Mouse (Mus musculus) MEL (cell line): Measurements from ENCODE around the gene Plekha8. TPM values are rescaled to one million over a fixed set of nuclear protein-coding genes. Genes with fewer than 3 reads are reported as not detected.

Source experiments
- DNase-seq: peaks from one replicate; pipeline ENCODE4 v3.0.0; 2011; ENCODE audit warnings: low read depth, low spot score
- H3K27ac ChIP-seq: 2 replicates; pipeline ENCODE4 v1.5.1; 2012; ENCODE audit warnings: low read depth, mild to moderate bottlenecking, control low read depth, low read length, moderate library complexity; ENCODE audit not compliant: control insufficient read depth
- H3K27me3 ChIP-seq, 2 experiments: fragments of 150-350 bp in 1 of 2; sonication (generic) in 1 of 2; 2 replicates each; pipeline ENCODE4 v1.6.1; 2012; ENCODE audit warnings: low read length in 2 of 2, mild to moderate bottlenecking in 2 of 2, improper control_type of control experiment in 1 of 2, moderate library complexity in 1 of 2; ENCODE audit not compliant: insufficient read depth in 2 of 2, control insufficient read depth in 1 of 2
- H3K36me3 ChIP-seq, 2 experiments: 2 replicates each; pipeline ENCODE4 v1.6.1; 2012 to 2014; ENCODE audit warnings: low read length in 2 of 2, improper control_type of control experiment in 1 of 2, inconsistent platforms in 1 of 2, mild to moderate bottlenecking in 1 of 2; ENCODE audit not compliant: insufficient read depth in 2 of 2, control insufficient read depth in 1 of 2
- H3K4me1 ChIP-seq, 2 experiments: fragments of 150-350 bp in 1 of 2; sonication (generic) in 1 of 2; 2 replicates each; pipeline ENCODE4 v1.6.1; 2012; ENCODE audit warnings: low read length in 2 of 2, improper control_type of control experiment in 1 of 2, mild to moderate bottlenecking in 1 of 2; ENCODE audit not compliant: insufficient read depth in 2 of 2, control insufficient read depth in 1 of 2
- H3K4me3 ChIP-seq, 2 experiments: fragments of 150-350 bp in 1 of 2; sonication (generic) in 1 of 2; 2 replicates each; pipeline ENCODE4 v1.5.1; 2012; ENCODE audit warnings: low read depth in 2 of 2, low read length in 2 of 2, mild to moderate bottlenecking in 2 of 2, moderate library complexity in 2 of 2, control low read depth in 1 of 2, improper control_type of control experiment in 1 of 2; ENCODE audit not compliant: control insufficient read depth in 1 of 2, insufficient read depth in 1 of 2
- H3K79me2 ChIP-seq: 2 replicates; pipeline ENCODE4 v1.6.1; 2012; ENCODE audit warnings: mild to moderate bottlenecking, low read length, moderate library complexity; ENCODE audit not compliant: control insufficient read depth, poor library complexity, insufficient read depth
- H3K9ac ChIP-seq: 2 replicates; pipeline ENCODE4 v1.6.1; 2012; ENCODE audit warnings: low read depth, mild to moderate bottlenecking, control low read depth, low read length, moderate library complexity; ENCODE audit not compliant: control insufficient read depth, poor library complexity, severe bottlenecking
- H3K9me3 ChIP-seq: fragments of 150-350 bp; sonication (generic); replicated peaks from 2 replicates; pipeline ENCODE4 v1.6.1; 2012; ENCODE audit warnings: mild to moderate bottlenecking, low read length, improper control_type of control experiment, moderate library complexity; ENCODE audit not compliant: insufficient read depth
- BHLHE40 ChIP-seq: IDR thresholded peaks from 2 replicates; pipeline ENCODE4 v1.6.1; 2012; ENCODE audit warnings: low read depth, mild to moderate bottlenecking, inconsistent platforms, low read length, improper control_type of control experiment, borderline replicate concordance
- CHD1 ChIP-seq: IDR thresholded peaks from 2 replicates; pipeline ENCODE4 v1.6.1; 2012; ENCODE audit warnings: low read depth, mild to moderate bottlenecking, inconsistent platforms, low read length, improper control_type of control experiment
- CHD2 ChIP-seq: IDR thresholded peaks from 2 replicates; pipeline ENCODE4 v1.6.1; 2011; ENCODE audit warnings: low read length, improper control_type of control experiment
- CTCF ChIP-seq, 3 experiments: IDR thresholded peaks in 2 of 3; conservative IDR thresholded peaks in 1 of 3; 2 replicates each; pipeline ENCODE4 v1.5.1; 2011 to 2012; ENCODE audit warnings: low read length in 3 of 3, low read depth in 2 of 3, mild to moderate bottlenecking in 2 of 3, improper control_type of control experiment in 1 of 3, inconsistent platforms in 1 of 3, mixed read lengths in 1 of 3, moderate library complexity in 1 of 3; ENCODE audit not compliant: control insufficient read depth in 1 of 3, insufficient read depth in 1 of 3, poor library complexity in 1 of 3, severe bottlenecking in 1 of 3
- E2F4 ChIP-seq: IDR thresholded peaks from 2 replicates; pipeline ENCODE4 v1.6.1; 2011; ENCODE audit warnings: low read depth, low read length, improper control_type of control experiment, borderline replicate concordance
- GABPA ChIP-seq: IDR thresholded peaks from 2 replicates; pipeline ENCODE4 v1.6.1; 2012; ENCODE audit warnings: low read depth, mild to moderate bottlenecking, inconsistent platforms, low read length, improper control_type of control experiment, moderate library complexity
- GATA1 ChIP-seq: IDR thresholded peaks from 2 replicates; pipeline ENCODE4 v1.6.1; 2011; ENCODE audit warnings: low read depth, low read length, improper control_type of control experiment
- HCFC1 ChIP-seq: IDR thresholded peaks from 2 replicates; pipeline ENCODE4 v1.6.1; 2012; ENCODE audit warnings: low read depth, mild to moderate bottlenecking, inconsistent platforms, low read length, improper control_type of control experiment, moderate library complexity
- JUND ChIP-seq: IDR thresholded peaks from 2 replicates; pipeline ENCODE4 v1.6.1; 2011; ENCODE audit warnings: low read depth, mild to moderate bottlenecking, improper control_type of control experiment, low read length
- KAT2A ChIP-seq: conservative IDR thresholded peaks from 2 replicates; pipeline ENCODE4 v1.6.1; 2012; ENCODE audit warnings: low read depth, low read length, improper control_type of control experiment, inconsistent platforms
- MAFK ChIP-seq: IDR thresholded peaks from 2 replicates; pipeline ENCODE4 v1.6.1; 2011; ENCODE audit warnings: low read depth, mild to moderate bottlenecking, low read length, improper control_type of control experiment, borderline replicate concordance
- MAX ChIP-seq: IDR thresholded peaks from 2 replicates; pipeline ENCODE4 v1.6.1; 2011; ENCODE audit warnings: low read length, improper control_type of control experiment
- MAZ ChIP-seq: IDR thresholded peaks from 2 replicates; pipeline ENCODE4 v1.6.1; 2012; ENCODE audit warnings: low read depth, mild to moderate bottlenecking, inconsistent platforms, low read length, improper control_type of control experiment
- MEF2A ChIP-seq: IDR thresholded peaks from 2 replicates; pipeline ENCODE4 v1.6.1; 2014; ENCODE audit warnings: low read depth, mild to moderate bottlenecking, inconsistent platforms, low read length, improper control_type of control experiment; ENCODE audit not compliant: poor library complexity, insufficient replicate concordance, severe bottlenecking; ENCODE audit errors: extremely low read depth
- MXI1 ChIP-seq: IDR thresholded peaks from 2 replicates; pipeline ENCODE4 v1.6.1; 2011; ENCODE audit warnings: mild to moderate bottlenecking, low read depth, low read length, improper control_type of control experiment
- MYB ChIP-seq: IDR thresholded peaks from 2 replicates; pipeline ENCODE4 v1.6.1; 2011; ENCODE audit warnings: mild to moderate bottlenecking, low read depth, low read length, improper control_type of control experiment
- MYC ChIP-seq: IDR thresholded peaks from 2 replicates; pipeline ENCODE4 v1.6.1; 2011; ENCODE audit warnings: low read depth, mild to moderate bottlenecking, low read length, improper control_type of control experiment, moderate library complexity
- NELFE ChIP-seq: IDR thresholded peaks from 2 replicates; pipeline ENCODE4 v1.6.1; 2011; ENCODE audit warnings: low read depth, low read length, improper control_type of control experiment
- POLR2AphosphoS5 ChIP-seq: IDR thresholded peaks from 2 replicates; pipeline ENCODE4 v1.6.1; 2012; ENCODE audit warnings: low read depth, borderline replicate concordance, mild to moderate bottlenecking, inconsistent platforms, low read length, moderate library complexity, mixed read lengths
- RAD21 ChIP-seq: IDR thresholded peaks from 2 replicates; pipeline ENCODE4 v1.6.1; 2011; ENCODE audit warnings: mild to moderate bottlenecking, low read depth, low read length, improper control_type of control experiment
- SIN3A ChIP-seq: IDR thresholded peaks from 2 replicates; pipeline ENCODE4 v1.6.1; 2012; ENCODE audit warnings: low read length, improper control_type of control experiment, inconsistent platforms
- SMC3 ChIP-seq: IDR thresholded peaks from 2 replicates; pipeline ENCODE4 v1.6.1; 2011; ENCODE audit warnings: low read depth, low read length, improper control_type of control experiment
- TAL1 ChIP-seq: IDR thresholded peaks from 2 replicates; pipeline ENCODE4 v1.6.1; 2012; ENCODE audit warnings: mild to moderate bottlenecking, inconsistent platforms, low read length, moderate library complexity, mixed read lengths
- UBTF ChIP-seq: IDR thresholded peaks from 2 replicates; pipeline ENCODE4 v1.6.1; 2012; ENCODE audit warnings: low read depth, mild to moderate bottlenecking, inconsistent platforms, low read length, improper control_type of control experiment, moderate library complexity, borderline replicate concordance; ENCODE audit not compliant: insufficient read depth
- USF1 ChIP-seq: IDR thresholded peaks from 2 replicates; pipeline ENCODE4 v1.6.1; 2014; ENCODE audit warnings: low read depth, mild to moderate bottlenecking, inconsistent platforms, low read length, improper control_type of control experiment, moderate library complexity
- ZC3H11A ChIP-seq: IDR thresholded peaks from 2 replicates; pipeline ENCODE4 v1.6.1; 2012; ENCODE audit warnings: low read depth, mild to moderate bottlenecking, inconsistent platforms, low read length, improper control_type of control experiment
- ZNF384 ChIP-seq: IDR thresholded peaks from 2 replicates; pipeline ENCODE4 v1.6.1; 2012; ENCODE audit warnings: low read depth, mild to moderate bottlenecking, inconsistent platforms, low read length, improper control_type of control experiment
- polyA plus RNA-seq, 2 experiments: library from polyadenylated mRNA; stranded (reverse) in 1 of 2; unstranded in 1 of 2; fragments of >175 nt in 1 of 2; fragments of >200 nt in 1 of 2; gene quantifications; 2 replicates each; pipeline versions ENCODE4 v1.2.1 to v1.2.4; 2012; ENCODE audit warnings: low replicate concordance in 2 of 2, low read depth in 1 of 2; ENCODE audit not compliant: insufficient read length in 2 of 2, insufficient read depth in 1 of 2, missing spikeins in 1 of 2
- total RNA-seq: library from RNA; depleted of rRNA; stranded (reverse); fragments of 300-350 nt; gene quantifications from 2 replicates; pipeline ENCODE4 v1.2.3, GENCODE M21; 2012

The Plekha8 gene
- total and polyA plus RNA-seq, 3 experiments, result 11.6 to 16.8 TPM; not detected in 1

- Histone ChIP-seq H3K79me2 (no peaks in the 10 kb centered on the region), H3K36me3 (no peaks in the 10 kb centered on the region), H3K4me1 (no peaks in the 10 kb centered on the region), H3K27me3 (no peaks in the 10 kb centered on the region; a peak in 2 of 4 replicates), H3K4me3 (no peak overlapping the region), H3K27ac (no peak overlapping the region), H3K9ac (no peak overlapping the region), H3K9me3 (no peaks in the 10 kb centered on the region)
- TF ChIP-seq SIN3A (no peak), BHLHE40 (no peak), CHD2 (no peak), TAL1 (no peak)
- DNase-seq, result no peak
Measured at GRCm38 (mm10) chr6:54555816-54556215, 39.1 kb upstream of the Plekha8 start.

DNA sequence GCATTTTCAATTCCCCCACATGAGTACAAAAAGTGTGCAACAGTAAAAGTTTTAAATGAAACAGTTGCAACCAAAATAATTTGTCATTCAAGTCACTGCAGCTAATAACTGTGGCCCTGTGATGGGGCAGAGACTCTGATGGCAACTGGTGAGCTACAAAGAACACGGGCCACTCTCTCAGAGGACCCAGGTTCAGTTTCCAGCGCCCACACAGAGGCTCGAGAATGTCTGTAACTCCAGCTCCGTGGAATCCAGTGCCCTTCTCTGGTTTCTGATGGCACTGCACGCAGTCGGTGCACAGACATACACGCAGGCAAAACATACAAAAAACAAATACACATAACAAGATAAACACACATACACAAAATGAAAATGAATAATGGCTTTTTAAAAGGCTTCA, 37.2 kb upstream of the Plekha8 start:
- no peak for TF ChIP-seq CTCF (IDR thresholded peaks at IDR 0.05 in 2 of 3, conservative IDR thresholded peaks at IDR 0.05 in 1 of 3; ENCODE audit: control insufficient read depth in 1 of 3, insufficient read depth in 1 of 3, low read depth in 2 of 3, low read length in 3 of 3, poor library complexity in 1 of 3, severe bottlenecking in 1 of 3)
- no peak for TF ChIP-seq CHD2
- TF ChIP-seq TAL1, result no peak
- no peak for TF ChIP-seq HCFC1
- TF ChIP-seq KAT2A, result no peak
- TF ChIP-seq GABPA, result no peak
- no peak for TF ChIP-seq MEF2A
- TF ChIP-seq POLR2AphosphoS5, result no peak
- TF ChIP-seq MXI1, result no peak
- TF ChIP-seq MYC, result no peak
- TF ChIP-seq USF1, result no peak
- no peak for TF ChIP-seq UBTF

GRCm38 (mm10) chr6:54558466-54558865, 36.4 kb upstream of the Plekha8 start:
- Histone ChIP-seq H3K4me1 (no peaks in the 10 kb centered on the region), H3K27ac (no peak overlapping the region), H3K36me3 (no peaks in the 10 kb centered on the region), H3K27me3 (no peaks in the 10 kb centered on the region; a peak in 2 of 4 replicates), H3K79me2 (no peaks in the 10 kb centered on the region), H3K9me3 (no peaks in the 10 kb centered on the region), H3K4me3 (no peak overlapping the region), H3K9ac (no peak overlapping the region)
- TF ChIP-seq UBTF (no peak), MAZ (no peak), RAD21 (no peak), GABPA (no peak), ZC3H11A (no peak), JUND (no peak), GATA1 (no peak), POLR2AphosphoS5 (no peak), MEF2A (no peak), CHD1 (no peak), MAX (no peak), MAFK (no peak), NELFE (no peak), MYB (no peak), CTCF (IDR thresholded peaks at IDR 0.05 in 2 of 3, conservative IDR thresholded peaks at IDR 0.05 in 1 of 3; ENCODE audit: control insufficient read depth in 1 of 3, insufficient read depth in 1 of 3, low read depth in 2 of 3, low read length in 3 of 3, poor library complexity in 1 of 3, severe bottlenecking in 1 of 3) (no peak), ZNF384 (no peak), HCFC1 (no peak), E2F4 (no peak), CHD2 (no peak), SMC3 (no peak)
- DNase-seq, result no peak

More for the DNA sequence above, 37.2 kb upstream of the Plekha8 start:
- no peak overlapping the region for H3K27ac ChIP-seq
- no peaks in the 10 kb centered on the region for H3K4me1 ChIP-seq
- H3K9ac ChIP-seq, result no peak overlapping the region
- no peaks in the 10 kb centered on the region for H3K9me3 ChIP-seq
- no peaks in the 10 kb centered on the region for H3K36me3 ChIP-seq
- no peak for DNase-seq
- H3K27me3 ChIP-seq, result no peaks in the 10 kb centered on the region; a peak in 2 of 4 replicates
- H3K79me2 ChIP-seq, result no peaks in the 10 kb centered on the region
- no peak overlapping the region for H3K4me3 ChIP-seq
